In genomic region chr1:136333071-136333470, GRCm38 (mm10) we compare ENCODE assay signal across 25 mouse cellular contexts.
"Had no signal": no experiment of that assay in that cellular context is flagged by ENCODE, and none has a peak within 500 bp of the region (broad histone marks: within the 10 kb centered on the region; RNA-seq: fewer than 3 reads in every experiment).

No protein-coding gene starts in this region.

- H3K9ac ChIP-seq: heart, embryonic 12.5 days; hindbrain, embryonic 13.5 days; intestine, embryonic 15.5 days; limb, embryonic 12.5 days; liver, embryonic 13.5 days had no signal

- H3K4me3 ChIP-seq: gastrocnemius, adult 2 months; heart, embryonic 10.5 days; heart, embryonic 12.5 days; hindbrain, embryonic 10.5 days; hindbrain, embryonic 13.5 days; intestine, embryonic 15.5 days; layer of hippocampus, adult 2 months; left cerebral cortex, adult 2 months; limb, embryonic 10.5 days; limb, embryonic 12.5 days; liver, embryonic 13.5 days had no signal

- ATAC-seq: inflammation-experienced regulatory T-cells, adult 6 months; intestine, embryonic 15.5 days; intestine, postnatal 0 days had no signal

- H3K27me3 ChIP-seq: heart, embryonic 12.5 days; hindbrain, embryonic 13.5 days; intestine, embryonic 15.5 days; limb, embryonic 12.5 days; liver, embryonic 13.5 days had no signal

- H3K4me2 ChIP-seq: heart, embryonic 12.5 days; hindbrain, embryonic 13.5 days; intestine, embryonic 15.5 days; limb, embryonic 12.5 days; liver, embryonic 11.5 days; liver, embryonic 13.5 days had no signal

- H3K27ac ChIP-seq: gastrocnemius, adult 2 months; heart, embryonic 10.5 days; hindbrain, embryonic 10.5 days; hindbrain, embryonic 13.5 days; intestine, embryonic 15.5 days; layer of hippocampus, adult 2 months; left cerebral cortex, adult 2 months; limb, embryonic 10.5 days; limb, embryonic 12.5 days; liver, embryonic 13.5 days had no signal

- H3K36me3 ChIP-seq: intestine, embryonic 15.5 days had no signal

- H3K9me3 ChIP-seq: heart, embryonic 10.5 days; heart, embryonic 12.5 days; hindbrain, embryonic 10.5 days; hindbrain, embryonic 13.5 days; intestine, embryonic 15.5 days; limb, embryonic 10.5 days; limb, embryonic 12.5 days; liver, embryonic 13.5 days had no signal

- DNase-seq: gastrocnemius, adult 2 months; gastrocnemius, postnatal 10 days; gastrocnemius, postnatal 25 days; heart, adult 18-20 months; heart, postnatal 10 days; heart, postnatal 4 days; kidney, adult 18-20 months; kidney, adult 8-10 months; kidney, postnatal 10 days; kidney, postnatal 25 days; kidney, postnatal 4 days; liver; liver, embryonic 13.5 days had no signal

- H3K4me1 ChIP-seq: heart, embryonic 10.5 days; intestine, embryonic 15.5 days had no signal
